Mouse (Mus musculus) R1 (cell line): ENCODE results near the gene Fam24a.

Experiments used
- DNase-seq: peaks from one replicate; pipeline ENCODE4 v3.0.0-alpha.2; 2018; ENCODE audit warnings: low read depth, low spot score

The Fam24a gene

DNA sequence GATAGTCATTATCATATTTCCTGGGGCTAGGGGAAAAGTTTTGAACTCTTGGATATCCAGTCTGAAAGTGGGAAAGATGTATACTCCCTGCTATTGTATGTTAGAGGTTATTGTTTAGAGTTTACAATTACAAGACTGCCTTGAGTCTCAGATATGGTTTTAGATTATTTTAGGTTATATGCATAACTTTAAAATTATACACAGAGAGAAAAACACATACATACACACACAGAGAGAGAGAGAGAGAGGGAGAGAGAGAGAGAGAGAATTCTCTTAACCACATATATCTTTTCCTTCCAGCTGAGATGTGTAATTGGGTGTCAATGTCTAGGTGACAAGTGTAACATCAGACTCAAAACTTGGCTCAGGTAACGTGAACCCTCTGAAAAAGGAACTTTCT, at the start of gene Fam24a:
Gene Fam24a (plus strand): TSS at position 301 of the 400 bp plus-strand sequence.
- DNase-seq, result no peak

DNA sequence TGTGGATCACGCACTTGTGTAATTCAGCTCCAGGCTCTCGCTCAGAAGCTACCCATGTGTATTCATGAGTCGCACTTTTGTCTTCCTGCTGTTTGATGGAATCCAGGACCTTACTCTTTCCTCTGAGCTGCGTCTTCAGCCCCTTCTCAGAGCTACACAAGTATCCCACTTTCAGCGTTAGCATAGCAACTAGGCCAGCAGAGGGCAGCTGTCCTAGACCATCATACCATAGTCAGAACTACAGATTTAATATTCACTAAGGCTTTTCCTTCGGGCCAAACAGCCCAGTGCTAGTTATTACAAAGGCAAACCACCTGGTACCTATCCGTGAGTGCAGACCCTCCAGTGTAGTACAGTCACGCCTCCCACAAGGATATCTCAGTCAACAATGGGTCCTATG, 36.5 kb upstream of the Fam24a start:
- DNase-seq, result peak; percentile 26

DNA sequence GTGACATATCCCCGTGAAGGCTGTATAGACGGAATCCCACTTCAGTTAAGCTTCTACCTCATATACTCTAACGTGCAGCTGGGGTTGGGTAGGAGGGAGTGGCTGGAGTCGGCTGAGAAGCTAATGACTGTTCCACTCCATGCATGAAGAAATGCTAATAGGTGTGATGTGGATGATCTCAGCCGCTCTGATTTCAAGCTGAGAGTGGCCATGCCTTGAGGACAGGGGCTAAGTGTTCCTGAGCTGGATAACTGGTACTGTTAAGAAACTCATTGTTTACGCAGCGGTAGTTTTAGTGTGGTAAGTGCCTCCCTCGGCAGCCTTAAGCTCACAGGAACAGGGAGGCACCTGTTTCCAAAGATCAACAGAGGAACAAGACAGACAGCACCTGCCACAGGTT, 30.3 kb upstream of the Fam24a start:
- DNase-seq, result no peak

DNA sequence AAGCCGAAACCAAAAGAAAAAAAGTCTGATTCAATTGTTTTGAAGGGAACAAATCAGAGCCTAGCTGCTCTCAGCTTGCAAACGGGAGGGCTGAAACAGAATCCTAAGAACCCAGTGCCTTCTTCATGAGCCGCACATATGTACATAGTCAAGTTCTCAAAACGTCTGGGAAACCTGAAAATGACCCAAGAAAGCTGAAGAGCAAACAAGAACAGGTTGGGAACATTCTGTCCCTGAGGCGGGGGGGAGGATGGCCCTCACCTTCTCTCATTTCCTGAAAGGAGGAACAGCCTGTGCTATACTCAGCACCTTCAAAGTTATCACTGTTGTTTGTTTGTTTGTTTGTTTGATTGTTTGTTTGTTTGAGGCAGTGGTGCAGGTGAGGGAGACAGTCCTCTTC, 26.9 kb upstream of the Fam24a start:
- DNase-seq, result no peak

DNA sequence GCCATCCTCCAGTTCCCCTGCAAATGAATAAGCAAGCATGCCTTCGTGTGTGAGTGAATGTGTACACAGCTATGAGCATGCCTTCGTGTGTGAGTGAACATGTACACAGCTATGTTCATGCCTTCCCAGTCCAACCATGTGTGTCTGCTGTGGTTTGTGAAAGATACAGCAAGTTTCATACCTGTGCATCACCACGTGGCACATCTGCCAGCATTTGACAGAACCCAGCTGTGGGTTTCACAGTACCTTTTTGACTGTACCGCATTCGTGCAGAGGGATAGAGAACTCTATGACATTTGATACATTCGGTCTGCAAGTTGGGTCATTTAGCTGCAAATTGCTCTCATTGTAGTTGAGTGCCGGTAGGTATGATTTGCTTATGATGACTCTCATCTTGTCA, 19.2 kb upstream of the Fam24a start:
- no peak for DNase-seq

DNA sequence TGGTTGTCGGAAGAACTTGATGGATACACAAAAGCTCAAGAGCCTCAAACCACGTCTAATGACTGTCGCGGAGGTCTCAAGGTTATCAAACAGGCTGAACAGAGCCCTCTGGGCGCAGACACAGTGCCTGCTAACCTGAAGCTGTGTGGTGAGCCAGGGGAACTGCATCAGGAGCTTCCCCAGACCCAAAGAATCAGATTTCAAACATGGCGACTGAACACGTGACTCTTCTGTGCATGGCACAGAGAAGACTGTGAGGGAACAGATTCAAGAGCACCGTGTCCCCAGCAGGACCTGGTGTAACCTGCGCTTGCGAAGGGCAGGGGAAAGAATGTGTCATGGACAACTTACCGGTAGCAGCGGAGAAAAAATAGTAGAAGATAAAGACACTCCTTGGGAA, 16.1 kb upstream of the Fam24a start:
- peak; percentile 79 for DNase-seq

DNA sequence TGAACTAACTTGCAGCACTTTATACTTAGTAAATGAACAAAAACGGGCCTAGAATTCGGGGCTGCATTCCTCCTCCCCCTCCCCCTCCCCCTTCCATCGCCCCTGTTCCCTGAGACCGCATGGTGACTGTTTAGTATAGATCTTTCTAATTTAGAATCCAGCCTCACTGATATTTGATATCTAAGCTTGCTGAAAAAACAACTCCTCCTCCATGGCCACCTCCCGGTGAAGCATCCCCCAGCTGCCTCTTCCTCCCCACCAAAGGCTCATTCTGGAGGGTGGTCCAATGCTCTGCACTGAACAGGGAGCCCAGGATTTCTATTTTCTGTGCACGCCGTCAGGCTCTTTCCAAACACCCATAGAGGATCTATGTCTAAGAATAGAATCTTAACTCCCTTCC, 15.3 kb upstream of the Fam24a start:
- DNase-seq, result no peak

DNA sequence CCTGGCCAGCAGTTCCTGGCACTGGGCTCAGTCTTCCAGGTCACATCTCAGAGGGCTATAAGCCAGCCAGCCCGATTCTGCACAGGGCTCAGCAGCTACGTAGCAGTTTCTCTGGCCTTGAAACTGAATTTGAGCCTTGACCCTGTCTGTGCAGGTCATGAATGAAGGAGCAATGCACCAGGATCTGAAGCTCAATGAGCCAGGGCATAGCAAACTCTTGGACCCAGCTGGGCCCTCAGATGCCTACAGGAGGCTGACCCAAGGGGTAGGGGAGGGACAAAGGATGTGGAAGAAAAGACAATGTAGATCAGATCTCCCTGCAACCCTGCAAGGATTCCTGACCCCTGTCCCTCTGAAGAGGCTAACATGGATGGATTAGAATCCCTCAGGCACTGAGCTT, 11.5 kb upstream of the Fam24a start, which contains the start of gene Cuzd1:
Gene Cuzd1 (minus strand): TSS at position 101 of the 400 bp plus-strand sequence.
- DNase-seq, result no peak

DNA sequence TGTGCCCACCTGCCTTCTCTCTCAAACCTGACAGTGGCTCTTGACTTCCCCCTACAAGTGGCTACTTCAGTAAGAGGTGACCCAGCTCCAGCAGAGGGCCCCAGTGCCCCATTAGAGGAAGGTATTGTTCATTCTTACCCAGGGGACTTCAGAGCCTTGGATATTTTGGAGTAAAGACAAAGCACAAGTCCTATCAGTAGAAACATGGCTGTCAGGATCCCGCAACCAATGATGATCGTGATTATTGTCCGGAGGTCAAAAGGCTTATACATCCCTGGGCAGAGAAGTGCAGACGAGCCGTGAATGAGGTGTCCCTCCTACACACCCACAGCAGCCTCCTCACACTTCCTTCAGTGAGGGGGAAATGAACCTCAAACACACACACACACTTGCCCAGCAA, 6.6 kb upstream of the Fam24a start:
- DNase-seq, result no peak

DNA sequence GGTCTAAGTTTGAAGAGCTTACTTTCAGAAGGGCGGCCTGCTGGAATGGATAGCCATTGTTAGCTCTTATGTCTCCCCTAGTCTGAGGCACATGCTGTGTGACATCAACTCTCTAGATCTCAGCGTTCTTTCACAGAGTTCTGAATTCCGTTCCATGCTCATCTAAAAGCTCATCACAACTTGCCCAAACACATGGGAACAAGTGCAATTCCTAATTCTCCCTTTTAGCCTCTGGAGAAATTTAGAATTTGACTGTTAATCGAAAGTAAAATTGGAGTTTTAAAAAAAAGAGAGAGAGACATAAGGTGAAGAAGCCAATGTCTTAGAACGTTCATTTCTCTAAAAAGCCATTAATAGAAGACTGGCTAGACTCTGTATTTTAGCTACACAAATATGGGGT, 4.2 kb upstream of the Fam24a start, which contains the start of gene Fam24b:
Gene Fam24b (minus strand): TSS at position 101 of the 400 bp plus-strand sequence.
- DNase-seq, result no peak

DNA sequence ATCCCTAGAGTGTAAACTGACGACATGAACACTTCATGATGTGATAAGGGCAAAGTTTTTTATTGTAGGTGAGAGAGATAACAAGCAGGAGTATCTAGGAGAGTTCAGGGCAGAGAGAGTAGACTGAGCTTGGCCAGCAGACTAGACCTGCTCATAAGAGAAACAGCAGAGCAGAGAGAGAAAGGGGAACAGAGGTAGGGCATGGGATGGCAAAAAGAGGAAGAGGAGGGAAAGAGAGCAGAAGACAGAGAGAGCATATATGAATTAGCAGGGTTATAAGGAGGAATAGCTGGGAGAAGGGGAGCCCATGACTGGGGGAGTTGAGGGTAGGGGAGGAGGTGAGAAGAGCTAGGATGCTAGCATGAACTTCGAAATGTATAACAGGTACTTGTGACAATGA, 2.0 kb upstream of the Fam24a start:
- no peak for DNase-seq

DNA sequence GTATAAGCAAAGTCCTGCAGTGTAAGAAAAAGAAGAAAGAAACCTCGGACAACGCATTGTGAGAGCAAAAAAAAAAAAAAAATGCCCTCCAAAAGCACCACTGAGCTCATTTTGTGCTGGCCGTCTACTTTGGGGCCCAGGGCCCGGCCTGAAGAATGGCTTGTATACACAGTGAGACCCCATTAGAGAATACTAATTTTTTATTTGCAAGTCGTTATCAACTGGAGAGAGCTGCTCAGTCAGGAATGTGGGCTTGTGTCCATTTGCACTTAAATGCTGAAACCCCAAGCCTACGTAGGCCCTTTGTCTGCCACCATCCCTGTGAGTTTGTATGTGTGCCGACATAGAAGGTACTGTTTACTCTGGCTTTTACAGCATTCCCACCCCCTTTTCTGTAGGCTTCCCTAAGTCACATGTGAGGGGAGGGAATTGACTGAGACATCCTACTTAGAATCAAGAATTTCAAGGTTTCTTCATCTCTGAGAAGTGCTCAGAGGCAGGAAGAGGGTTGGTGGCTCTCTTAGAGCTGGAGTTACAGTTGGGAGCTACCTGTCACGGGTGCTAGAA, 3.9 kb downstream of the Fam24a start:
- peak; percentile 62 for DNase-seq

DNA sequence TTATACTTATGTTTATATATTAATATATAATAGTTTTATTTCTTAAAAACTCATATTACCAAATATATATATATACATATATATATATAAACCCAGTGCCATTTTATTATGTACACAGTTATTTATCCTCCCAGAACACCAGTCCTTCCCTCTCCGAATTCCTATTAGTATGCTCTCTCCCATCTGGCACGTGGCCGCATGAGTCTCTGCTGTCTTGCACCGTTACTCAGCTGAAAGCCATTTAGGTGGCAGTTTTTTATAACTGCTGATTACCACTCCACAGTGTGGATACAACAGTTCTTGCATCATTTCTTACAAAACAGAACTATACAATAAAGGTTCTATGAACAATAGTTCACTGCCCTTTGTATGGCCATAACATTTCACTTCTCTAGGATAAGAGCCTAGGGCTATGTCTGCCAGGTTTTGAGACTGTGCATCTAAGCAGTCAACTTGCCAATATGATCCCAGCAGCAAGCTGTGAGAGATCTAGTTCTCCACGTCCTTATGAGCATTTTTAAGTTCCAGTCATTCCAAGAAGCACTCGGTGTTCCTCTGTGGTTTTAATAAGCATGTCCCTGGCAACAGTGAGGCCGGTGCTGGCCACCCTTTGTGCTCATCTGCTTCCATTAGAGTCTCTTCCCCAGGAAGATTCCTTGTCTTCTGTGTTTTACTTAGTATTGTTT, 12.3 kb downstream of the Fam24a start:
- DNase-seq, result no peak

DNA sequence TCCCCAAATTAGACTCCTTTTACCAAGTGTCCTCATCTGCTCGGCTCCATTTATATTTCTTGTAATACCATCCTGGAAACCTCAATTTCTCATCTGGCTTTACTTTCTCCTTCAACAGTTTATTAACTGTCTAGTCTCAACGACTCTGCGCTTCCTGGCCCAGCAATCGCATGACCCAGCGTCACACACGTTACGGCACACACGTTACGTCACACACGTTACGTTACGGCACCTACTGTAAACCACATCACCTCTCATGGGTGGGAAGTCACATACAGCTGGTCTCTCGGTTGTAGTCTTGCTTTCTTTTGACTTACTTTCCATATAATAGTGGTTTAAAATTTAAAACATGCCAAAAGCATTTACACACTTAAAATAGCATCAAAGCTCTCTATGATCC, 22.4 kb downstream of the Fam24a start:
- DNase-seq, result no peak

DNA sequence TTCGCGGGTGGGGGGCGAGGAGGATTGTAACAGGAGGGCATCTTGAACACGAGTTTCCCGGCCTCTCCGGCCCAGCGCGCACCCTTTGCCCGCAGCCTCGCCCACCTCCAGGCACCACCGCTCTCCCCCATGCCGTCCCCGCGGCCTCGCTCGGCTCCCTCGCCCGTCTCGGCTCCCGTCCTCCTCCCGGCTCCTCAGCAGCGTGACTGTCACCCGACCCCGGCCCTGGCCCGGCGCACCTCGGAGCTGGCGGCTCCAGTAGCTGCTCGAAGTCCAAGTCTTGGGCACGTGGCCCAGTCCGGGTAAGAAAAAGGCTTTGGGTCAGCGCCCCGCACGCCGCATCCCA, 28.6 kb downstream of the Fam24a start:
- no peak for DNase-seq

DNA sequence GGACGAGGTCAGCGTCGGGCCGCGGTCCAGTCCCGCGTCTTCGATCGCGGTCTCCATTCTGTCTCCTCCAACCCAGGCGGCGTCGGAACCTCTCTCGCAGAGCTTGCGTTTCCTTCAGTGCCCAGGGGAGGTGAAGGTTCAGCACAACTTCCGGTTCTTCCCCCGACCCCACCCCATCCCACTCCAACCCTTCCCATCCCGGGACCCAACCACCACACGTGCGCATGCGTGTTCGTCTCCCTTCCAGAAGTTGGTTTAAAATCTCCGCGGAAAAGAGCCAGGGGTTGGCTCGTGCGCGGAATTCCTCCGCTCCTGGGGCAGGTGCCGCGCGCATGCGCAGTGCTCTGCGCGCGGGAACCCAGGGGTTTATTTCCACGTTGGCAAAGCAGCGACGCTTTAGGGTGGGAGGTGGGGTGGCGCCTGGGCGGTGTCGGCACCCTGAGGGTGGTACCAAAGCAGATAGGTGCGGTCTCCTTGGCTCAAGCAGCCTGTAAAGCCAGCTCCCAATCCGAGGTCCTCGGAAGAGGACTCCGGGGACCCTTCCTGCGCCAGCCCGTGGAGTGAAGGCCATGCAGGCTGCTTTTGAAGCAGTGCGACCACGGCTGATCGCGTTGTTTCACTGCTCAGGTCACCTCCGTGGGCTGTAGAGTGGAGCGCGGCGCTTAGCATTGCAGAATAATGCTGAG, 29.1 kb downstream of the Fam24a start, which contains the start of gene 2310057M21Rik:
Gene 2310057M21Rik (minus strand): TSS at position 145 of the 686 bp plus-strand sequence.
- peak; percentile 99 for DNase-seq

DNA sequence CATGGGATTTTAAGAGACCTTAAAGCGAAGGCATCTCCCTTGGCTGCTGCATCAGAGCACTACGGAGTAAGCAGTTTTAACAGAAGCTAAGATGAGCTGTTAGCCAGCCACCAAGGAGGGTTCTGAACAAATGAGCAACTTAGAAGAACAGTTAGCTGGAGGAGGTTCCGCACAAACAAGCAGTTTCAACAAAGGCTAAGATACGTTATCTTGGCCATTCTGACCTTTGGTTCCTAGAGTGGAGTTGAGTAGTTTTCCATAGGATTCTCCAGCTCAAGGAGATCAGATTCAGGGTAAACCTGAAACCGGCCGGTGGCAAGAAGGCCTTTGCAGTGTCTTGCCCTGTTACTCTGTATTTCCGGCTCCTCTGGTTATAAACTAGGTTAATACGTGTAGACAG, 30.5 kb downstream of the Fam24a start:
- no peak for DNase-seq

DNA sequence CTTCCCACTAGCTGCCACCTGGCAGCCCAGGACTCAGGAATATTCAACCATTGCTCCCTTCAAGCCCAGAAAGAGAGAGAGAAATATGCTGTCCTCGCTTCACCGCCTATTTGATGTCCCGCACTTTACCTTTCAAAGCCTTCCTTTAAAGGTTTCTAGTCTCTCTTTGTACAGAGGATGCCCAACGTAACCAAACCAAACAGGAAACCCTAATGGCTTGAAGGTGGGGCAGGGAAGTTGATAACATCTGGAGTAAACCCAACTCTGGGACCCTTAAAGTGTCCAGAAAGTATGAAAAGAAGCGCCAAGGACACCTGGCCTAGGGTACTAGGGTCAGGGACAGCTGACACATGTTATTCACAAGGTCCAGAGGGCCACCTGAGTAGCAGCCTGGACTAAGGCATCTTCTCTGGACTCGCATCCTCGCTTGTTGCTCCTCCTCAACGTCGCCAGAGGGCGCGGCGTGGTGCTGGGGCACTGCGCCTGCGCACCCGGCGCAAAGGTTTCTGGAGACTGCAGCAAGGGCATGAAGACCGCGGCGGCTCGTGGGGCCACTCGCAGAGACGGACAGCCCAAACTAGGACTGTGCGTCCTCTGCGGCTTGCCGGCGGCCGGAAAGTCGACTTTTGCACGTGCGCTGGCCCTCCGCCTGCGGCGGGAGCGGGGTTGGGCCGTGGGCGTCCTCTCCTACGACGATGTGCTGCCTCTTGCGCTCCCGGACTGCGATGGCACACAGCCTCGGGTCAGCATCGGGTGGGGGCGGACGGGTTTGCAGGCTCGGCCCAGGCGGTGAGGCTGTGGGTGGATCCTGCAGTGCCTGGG, 37.2 kb downstream of the Fam24a start, which contains the start of gene Pstk:
Gene Pstk (plus strand): TSS at position 494 of the 822 bp plus-strand sequence.
- peak; percentile 93 for DNase-seq

DNA sequence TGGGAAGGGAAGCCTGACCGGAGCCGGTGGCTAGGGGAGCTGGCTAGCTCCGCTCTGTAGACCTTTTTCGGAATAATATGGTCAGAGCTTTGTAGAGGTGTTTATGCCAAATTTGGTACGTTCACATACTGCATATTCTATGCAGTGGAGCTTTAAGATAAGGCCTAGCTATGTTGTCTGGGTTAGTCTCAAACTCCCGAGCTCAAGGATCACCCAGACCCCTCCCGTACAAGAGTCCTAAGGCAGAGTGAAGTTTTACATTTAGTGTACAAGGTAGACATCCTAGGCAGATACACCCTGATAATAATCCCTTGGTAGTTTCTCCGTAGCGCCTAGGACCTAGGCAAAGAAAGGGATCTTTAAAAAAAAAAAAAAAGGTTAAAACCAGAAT, 37.8 kb downstream of the Fam24a start:
- no peak for DNase-seq

DNA sequence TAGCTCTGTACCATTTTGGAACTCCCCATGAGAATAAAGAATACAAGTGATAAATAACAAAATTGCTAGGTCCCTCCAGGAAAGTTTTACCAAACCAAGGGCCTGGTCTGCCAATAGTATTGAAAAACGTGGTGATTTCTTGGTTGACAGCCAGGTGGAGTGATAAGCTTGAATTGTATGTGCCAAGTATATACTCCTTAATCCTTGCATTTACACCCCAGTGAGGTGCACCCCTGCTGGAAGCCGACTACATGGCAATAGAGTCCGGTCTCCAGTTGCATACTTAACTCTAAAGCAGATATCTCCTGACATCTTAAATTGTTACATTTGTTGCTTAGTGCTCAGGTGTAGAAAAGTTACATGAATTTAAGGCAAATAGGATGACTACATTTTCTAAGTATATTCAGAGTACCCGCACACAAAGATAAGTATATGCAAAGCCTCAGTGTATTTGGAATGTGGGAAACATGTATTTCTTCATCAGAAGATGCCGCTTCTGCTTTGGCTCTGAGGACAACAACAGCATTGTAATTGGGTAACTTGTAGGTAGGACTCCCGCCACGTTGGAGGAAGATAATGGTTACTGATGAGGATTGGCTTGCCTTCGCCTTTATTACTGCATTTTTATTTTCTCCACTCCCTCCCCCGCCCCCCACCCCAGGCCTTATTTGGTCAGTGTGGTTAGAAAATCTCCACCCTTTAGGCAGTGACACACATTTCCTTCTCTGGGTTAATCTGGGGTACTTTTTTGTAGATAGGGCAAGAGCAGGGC, 38.4 kb downstream of the Fam24a start:
- DNase-seq, result peak; percentile 24
